Mouse (Mus musculus) heart, embryonic 12.5 days (tissue): ENCODE measurements at regions not wholly inside any gene's neighbourhood (a gene's known extent, or its start where the extent isn't known, plus 50 kb on each side); places are given as distances from the start of the nearest gene placed in this dataset.

Source experiments
- ATAC-seq: fragments of 200-750 bp; cut with Nextera tagmentation; 2 replicates; pipeline ENCODE4 v1.8.0; 2017; ENCODE audit warnings: moderate TSS enrichment, moderate library complexity; ENCODE audit not compliant: insufficient number of reproducible peaks, low FRiP score
- H3K27ac ChIP-seq: fragments of 300-500 bp; sonication (generic); 2 replicates; pipeline ENCODE4 v1.5.1; 2016; ENCODE audit warnings: mild to moderate bottlenecking, moderate library complexity; ENCODE audit not compliant: poor library complexity, severe bottlenecking
- H3K27me3 ChIP-seq: fragments of 300-500 bp; sonication (generic); replicated peaks from 2 replicates; pipeline ENCODE4 v1.6.1; 2016; ENCODE audit warnings: mild to moderate bottlenecking, moderate library complexity
- H3K36me3 ChIP-seq: fragments of 300-500 bp; sonication (generic); 2 replicates; pipeline ENCODE4 v1.6.1; 2016; ENCODE audit warnings: mild to moderate bottlenecking, moderate library complexity
- H3K4me1 ChIP-seq: fragments of 300-500 bp; sonication (generic); replicated peaks from 2 replicates; pipeline ENCODE4 v1.6.1; 2016; ENCODE audit warnings: mild to moderate bottlenecking
- H3K4me2 ChIP-seq: fragments of 300-500 bp; sonication (generic); 2 replicates; pipeline ENCODE4 v1.6.1; 2016; ENCODE audit warnings: mild to moderate bottlenecking, moderate library complexity
- H3K4me3 ChIP-seq: fragments of 300-500 bp; sonication (generic); 2 replicates; pipeline ENCODE4 v1.5.1; 2016; ENCODE audit warnings: mild to moderate bottlenecking
- H3K9ac ChIP-seq: fragments of 300-500 bp; sonication (generic); 2 replicates; pipeline ENCODE4 v1.6.1; 2016; ENCODE audit warnings: mild to moderate bottlenecking, moderate library complexity
- H3K9me3 ChIP-seq: fragments of 300-500 bp; sonication (generic); replicated peaks from 2 replicates; pipeline ENCODE4 v1.6.1; 2016; ENCODE audit warnings: mild to moderate bottlenecking, moderate library complexity
- WGBS: fragments of 180-500 bp; shearing (Covaris S2); methylation state at CpG from one replicate; pipeline ENCODE4 v1.1.7; 2016; 5-methylcytosine and 5-hydroxymethylcytosine counted together

DNA sequence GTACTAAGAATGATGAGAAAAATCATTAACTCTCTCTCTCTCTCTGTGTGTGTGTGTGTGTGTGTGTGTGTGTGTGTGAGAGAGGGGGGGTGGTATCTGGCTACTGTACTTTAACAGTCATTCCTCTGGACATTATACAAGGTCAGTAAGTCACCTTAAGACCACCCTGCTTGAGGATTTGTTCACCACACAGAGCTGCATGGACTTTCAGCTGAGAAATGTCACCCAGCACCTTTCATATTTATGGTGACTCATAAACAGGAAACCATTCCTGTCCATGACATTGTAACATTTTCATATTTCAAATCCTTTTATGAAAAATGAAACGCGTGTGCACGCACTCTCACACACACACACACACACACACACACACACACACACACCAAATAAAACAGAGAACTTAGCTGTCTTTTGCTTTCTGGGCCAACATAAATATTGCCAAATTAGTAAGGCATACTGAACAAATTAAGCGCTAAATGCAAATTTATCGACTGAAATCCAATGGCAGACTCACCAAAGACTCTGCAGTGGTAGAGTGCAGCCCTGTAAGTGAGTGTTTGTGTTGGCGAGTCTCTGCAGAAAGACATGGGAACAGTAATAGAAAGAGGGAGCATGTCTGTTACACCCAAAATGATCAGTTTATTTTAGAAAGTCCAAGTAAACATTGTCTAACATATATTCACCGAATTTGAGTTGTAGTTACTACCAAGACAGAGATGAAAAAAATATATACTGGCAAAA lies 277.7 kb downstream of the Osr1 start:
- ATAC-seq: no peak
- no peak overlapping the region for H3K27ac ChIP-seq
- 83% methylated on average over 7 of the region's 7 CpGs for WGBS
- 0 out of 2 replicates have a peak, but pooled peaks cover 4% of the 10 kb centered on the region for H3K4me1 ChIP-seq
- H3K36me3 ChIP-seq: no peaks in the 10 kb centered on the region
- no peak overlapping the region for H3K4me2 ChIP-seq
- no peaks in the 10 kb centered on the region for H3K27me3 ChIP-seq
- H3K4me3 ChIP-seq: no peak overlapping the region
- H3K9me3 ChIP-seq: no peaks in the 10 kb centered on the region
- H3K9ac ChIP-seq: no peak overlapping the region

GRCm38 (mm10) chr12:9855503-9856024 lies 285.6 kb downstream of the Osr1 start:
- WGBS: 60% methylated on average over 3 of the region's 3 CpGs
- ATAC-seq: no peak
- Histone ChIP-seq H3K27me3 (no peaks in the 10 kb centered on the region), H3K4me2 (no peak overlapping the region), H3K4me1 (0 out of 2 replicates have a peak, but pooled peaks cover 8% of the 10 kb centered on the region), H3K9me3 (no peaks in the 10 kb centered on the region), H3K9ac (no peak overlapping the region), H3K27ac (no peak overlapping the region), H3K4me3 (no peak overlapping the region), H3K36me3 (no peaks in the 10 kb centered on the region)

DNA sequence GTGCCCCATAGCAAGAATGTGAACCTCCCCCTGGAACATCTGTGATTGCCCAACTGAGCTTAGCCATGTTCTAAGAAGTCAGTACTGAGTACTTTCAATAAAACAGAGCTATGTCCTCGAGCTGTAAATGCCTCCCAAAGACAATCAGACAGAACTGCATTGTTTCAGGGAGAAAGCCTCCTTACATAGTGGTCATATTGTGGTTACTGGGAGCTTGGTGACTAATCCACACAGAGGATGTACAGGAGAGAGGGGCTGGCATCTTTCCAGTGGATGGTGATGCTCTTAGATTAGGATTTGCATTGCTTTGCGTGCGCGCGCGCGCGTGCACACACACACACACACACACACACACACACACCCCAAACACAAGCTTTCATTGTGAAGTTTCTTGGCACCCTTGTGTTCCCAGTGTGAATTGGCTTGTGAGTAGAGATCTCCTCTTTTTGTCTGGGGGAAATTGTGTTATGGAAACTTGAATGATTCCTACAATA lies 286.3 kb downstream of the Osr1 start:
- H3K4me3 ChIP-seq: no peak overlapping the region
- no peaks in the 10 kb centered on the region for H3K36me3 ChIP-seq
- 0 out of 2 replicates have a peak, but pooled peaks cover 8% of the 10 kb centered on the region for H3K4me1 ChIP-seq
- H3K27ac ChIP-seq: no peak overlapping the region
- no peak overlapping the region for H3K4me2 ChIP-seq
- ATAC-seq: no peak
- H3K27me3 ChIP-seq: no peaks in the 10 kb centered on the region
- H3K9me3 ChIP-seq: no peaks in the 10 kb centered on the region
- WGBS: 88% methylated on average over 8 of the region's 8 CpGs
- H3K9ac ChIP-seq: no peak overlapping the region

DNA sequence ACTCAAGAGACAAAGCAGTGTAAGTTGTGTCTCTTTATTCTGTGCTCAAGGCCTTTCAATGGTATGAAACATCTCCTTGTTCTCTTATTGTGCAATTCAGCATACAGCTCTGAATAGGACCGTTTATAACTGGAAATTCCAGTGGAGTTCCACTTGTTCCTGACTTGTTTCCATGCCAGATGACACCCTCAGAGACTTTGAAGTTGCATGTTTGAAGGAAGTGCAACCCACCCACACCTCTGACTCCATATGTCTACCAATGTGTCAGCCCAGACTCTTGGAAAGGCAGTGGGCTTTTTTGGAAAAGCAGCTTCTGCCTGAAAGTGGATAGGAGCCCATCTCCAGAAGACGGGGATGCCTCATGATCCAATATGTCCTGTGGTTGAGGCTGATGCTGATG lies 288.1 kb downstream of the Osr1 start:
- no peaks in the 10 kb centered on the region for H3K9me3 ChIP-seq
- H3K4me2 ChIP-seq: no peak overlapping the region
- 80% methylated on average over 2 of the region's 2 CpGs for WGBS
- no peak overlapping the region for H3K27ac ChIP-seq
- H3K27me3 ChIP-seq: no peaks in the 10 kb centered on the region
- ATAC-seq: no peak
- H3K36me3 ChIP-seq: no peaks in the 10 kb centered on the region
- H3K4me1 ChIP-seq: 0 out of 2 replicates have a peak, but pooled peaks cover 4% of the 10 kb centered on the region
- no peak overlapping the region for H3K4me3 ChIP-seq
- H3K9ac ChIP-seq: no peak overlapping the region

GRCm38 (mm10) chr12:9862301-9862700 lies 292.4 kb downstream of the Osr1 start:
- no peak for ATAC-seq
- WGBS: 81% methylated on average over 1 of the region's 1 CpGs

GRCm38 (mm10) chr12:9872236-9872635 lies 302.3 kb downstream of the Osr1 start:
- ATAC-seq: no peak

More at GRCm38 (mm10) chr12:9862301-9862700, 292.4 kb downstream of the Osr1 start:
- H3K27ac ChIP-seq: no peak overlapping the region
- no peak overlapping the region for H3K9ac ChIP-seq
- no peaks in the 10 kb centered on the region for H3K9me3 ChIP-seq
- H3K27me3 ChIP-seq: no peaks in the 10 kb centered on the region
- H3K4me1 ChIP-seq: no peaks in the 10 kb centered on the region
- no peak overlapping the region for H3K4me3 ChIP-seq
- H3K4me2 ChIP-seq: no peak overlapping the region
- no peaks in the 10 kb centered on the region for H3K36me3 ChIP-seq

GRCm38 (mm10) chr12:9873214-9873613 lies 303.3 kb downstream of the Osr1 start:
- Histone ChIP-seq H3K4me1 (no peaks in the 10 kb centered on the region), H3K9me3 (no peaks in the 10 kb centered on the region), H3K4me3 (no peak overlapping the region), H3K27ac (no peak overlapping the region), H3K27me3 (no peaks in the 10 kb centered on the region), H3K4me2 (no peak overlapping the region), H3K9ac (no peak overlapping the region), H3K36me3 (no peaks in the 10 kb centered on the region)
- no peak for ATAC-seq
- WGBS: 90% methylated on average over 1 of the region's 1 CpGs

More at GRCm38 (mm10) chr12:9872236-9872635, 302.3 kb downstream of the Osr1 start:
- H3K9me3 ChIP-seq: no peaks in the 10 kb centered on the region
- H3K4me2 ChIP-seq: no peak overlapping the region
- H3K27ac ChIP-seq: no peak overlapping the region
- no peaks in the 10 kb centered on the region for H3K36me3 ChIP-seq
- H3K9ac ChIP-seq: no peak overlapping the region
- no peak overlapping the region for H3K4me3 ChIP-seq
- H3K4me1 ChIP-seq: no peaks in the 10 kb centered on the region
- no peaks in the 10 kb centered on the region for H3K27me3 ChIP-seq
- 88% methylated on average over 4 of the region's 4 CpGs for WGBS

DNA sequence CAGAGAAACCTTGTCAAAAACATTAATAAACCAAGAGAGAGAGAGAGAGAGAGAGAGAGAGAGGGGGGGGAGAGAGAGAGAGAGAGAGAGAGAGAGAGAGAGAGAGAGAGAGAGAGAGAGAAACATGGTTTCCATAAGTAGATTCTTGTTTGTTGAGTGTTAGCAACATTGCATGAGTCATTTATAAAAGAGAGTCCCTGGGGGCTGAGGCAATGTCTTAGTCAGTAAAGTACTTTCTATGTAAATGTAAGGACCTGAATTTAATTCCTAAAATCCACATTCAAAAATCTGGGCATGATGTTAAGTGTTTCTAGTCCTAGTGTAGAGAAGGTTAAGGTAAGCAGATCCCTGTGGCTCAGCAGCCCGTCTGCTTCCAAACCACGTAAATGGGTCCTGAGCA lies 304.9 kb downstream of the Osr1 start:
- no peak for ATAC-seq
- Histone ChIP-seq H3K9me3 (no peaks in the 10 kb centered on the region), H3K36me3 (no peaks in the 10 kb centered on the region), H3K4me1 (no peaks in the 10 kb centered on the region), H3K27me3 (no peaks in the 10 kb centered on the region), H3K4me2 (no peak overlapping the region), H3K27ac (no peak overlapping the region), H3K4me3 (no peak overlapping the region), H3K9ac (no peak overlapping the region)
- 81% methylated on average over 2 of the region's 2 CpGs for WGBS

DNA sequence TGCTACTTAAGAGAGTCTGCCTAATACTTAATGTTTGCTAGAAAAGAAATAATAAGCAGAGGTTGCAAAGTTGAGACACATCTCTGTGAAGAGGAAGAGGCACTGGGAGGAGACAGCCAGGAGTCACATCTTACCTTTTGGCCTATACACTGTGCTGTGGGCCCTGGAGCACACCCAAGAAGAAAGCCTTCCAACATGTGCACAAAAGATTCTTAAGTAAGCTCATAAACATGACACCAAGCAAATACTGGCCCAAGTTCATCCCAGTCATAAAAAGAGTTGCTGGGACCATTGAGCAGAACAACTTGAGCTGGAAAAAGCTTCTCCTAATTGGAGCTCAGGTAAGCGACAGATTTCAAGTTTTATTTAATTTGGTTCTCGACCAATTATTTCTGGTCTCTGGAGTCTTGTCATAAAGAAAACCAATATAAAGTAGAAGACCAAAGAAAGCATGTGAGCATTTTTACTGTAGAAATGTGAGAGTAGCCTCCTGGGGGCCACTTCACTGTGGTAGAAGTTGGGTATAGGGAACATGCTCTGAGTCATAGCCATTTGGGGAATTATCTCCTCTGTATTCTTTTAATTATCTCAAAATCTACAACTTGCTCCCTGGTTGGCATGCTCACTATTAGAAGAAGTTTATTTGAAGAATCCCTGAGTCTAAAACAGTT lies 312.2 kb downstream of the Osr1 start:
- 82% methylated on average over 2 of the region's 2 CpGs for WGBS
- no peaks in the 10 kb centered on the region for H3K27me3 ChIP-seq

GRCm38 (mm10) chr12:9883037-9883730 lies 313.3 kb downstream of the Osr1 start:
- ATAC-seq: no peak
- WGBS: 51% methylated on average over 1 of the region's 1 CpGs
- H3K9me3 ChIP-seq: no peaks in the 10 kb centered on the region
- no peak overlapping the region for H3K4me3 ChIP-seq
- H3K36me3 ChIP-seq: no peaks in the 10 kb centered on the region
- no peak overlapping the region for H3K27ac ChIP-seq
- no peak overlapping the region for H3K9ac ChIP-seq
- no peak overlapping the region for H3K4me2 ChIP-seq
- H3K4me1 ChIP-seq: no peaks in the 10 kb centered on the region
- no peaks in the 10 kb centered on the region for H3K27me3 ChIP-seq

More for the DNA sequence above, 312.2 kb downstream of the Osr1 start:
- H3K4me2 ChIP-seq: no peak overlapping the region
- H3K9me3 ChIP-seq: no peaks in the 10 kb centered on the region
- H3K9ac ChIP-seq: no peak overlapping the region
- H3K27ac ChIP-seq: no peak overlapping the region
- H3K36me3 ChIP-seq: no peaks in the 10 kb centered on the region
- no peak for ATAC-seq
- no peak overlapping the region for H3K4me3 ChIP-seq
- H3K4me1 ChIP-seq: no peaks in the 10 kb centered on the region

DNA sequence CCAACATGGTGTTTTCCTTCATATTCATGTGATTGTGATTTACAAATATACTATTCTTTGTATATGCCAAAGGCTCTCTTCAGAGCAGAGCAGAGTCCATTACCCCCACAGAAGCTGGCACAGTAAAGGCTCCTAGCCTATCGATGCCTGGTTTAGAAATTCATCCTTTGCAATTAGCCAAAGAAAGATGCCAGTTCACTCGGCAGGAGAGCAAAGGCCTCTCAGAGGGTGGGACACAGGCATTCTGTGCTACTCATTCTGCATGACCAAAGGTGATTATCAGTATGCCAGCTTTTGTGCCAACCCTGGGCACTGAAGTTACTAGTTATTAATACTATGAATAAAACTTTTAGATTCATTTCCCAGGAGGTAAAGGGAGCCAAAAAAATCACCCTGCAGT lies 324.6 kb downstream of the Osr1 start:
- Histone ChIP-seq H3K4me3 (no peak overlapping the region), H3K36me3 (no peaks in the 10 kb centered on the region)
- WGBS: 75% methylated on average over 2 of the region's 2 CpGs

More for the DNA sequence above, 324.6 kb downstream of the Osr1 start:
- H3K27me3 ChIP-seq: no peaks in the 10 kb centered on the region
- H3K4me1 ChIP-seq: peaks cover 10% of the 10 kb centered on the region; the same call in 1 of the 2 replicates
- no peak overlapping the region for H3K27ac ChIP-seq
- no peak for ATAC-seq
- H3K9me3 ChIP-seq: 0 out of 2 replicates have a peak, but pooled peaks cover 5% of the 10 kb centered on the region
- H3K9ac ChIP-seq: no peak overlapping the region
- no peak overlapping the region for H3K4me2 ChIP-seq
